Mouse (Mus musculus) testis, adult 2 months (tissue): ENCODE results near the gene Clasp1. TPM values are rescaled to one million over a fixed set of nuclear protein-coding genes. Genes with fewer than 3 reads are reported as not detected.

Source experiments
- H3K27ac ChIP-seq: fragments of 200-500 bp; 2 replicates; pipeline ENCODE4 v1.5.1; 2012; ENCODE audit warnings: low read depth, low read length; ENCODE audit not compliant: control insufficient read depth, insufficient read depth
- H3K27me3 ChIP-seq: fragments of 200-500 bp; 2 replicates; pipeline ENCODE4 v1.6.1; 2012; ENCODE audit warnings: mild to moderate bottlenecking, low read length, moderate library complexity; ENCODE audit not compliant: control insufficient read depth, insufficient read depth
- H3K36me3 ChIP-seq: fragments of 200-500 bp; 2 replicates; pipeline ENCODE4 v1.6.1; 2012; ENCODE audit warnings: mild to moderate bottlenecking, low read length; ENCODE audit not compliant: control insufficient read depth, insufficient read depth
- H3K4me1 ChIP-seq: fragments of 200-500 bp; 2 replicates; pipeline ENCODE4 v1.6.1; 2012; ENCODE audit warnings: low read length; ENCODE audit not compliant: control insufficient read depth, insufficient read depth
- H3K4me3 ChIP-seq: fragments of 200-500 bp; 2 replicates; pipeline ENCODE4 v1.5.1; 2012; ENCODE audit warnings: low read depth, mild to moderate bottlenecking, low read length, moderate library complexity, mixed read lengths; ENCODE audit not compliant: control insufficient read depth
- CTCF ChIP-seq: fragments of 200-500 bp; IDR thresholded peaks from 2 replicates; pipeline ENCODE4 v1.5.1; 2012; ENCODE audit warnings: low read depth, mild to moderate bottlenecking, inconsistent platforms, low read length, moderate library complexity; ENCODE audit not compliant: control insufficient read depth, insufficient read depth, insufficient replicate concordance
- POLR2A ChIP-seq: fragments of 200-500 bp; IDR thresholded peaks from 2 replicates; pipeline ENCODE4 v1.6.1; 2012; ENCODE audit warnings: low read depth, mild to moderate bottlenecking, inconsistent platforms, low read length, moderate library complexity; ENCODE audit not compliant: control insufficient read depth
- polyA plus RNA-seq: library from polyadenylated mRNA; depleted of rRNA; stranded (reverse); fragments of >200 nt; gene quantifications from 2 replicates; pipeline ENCODE4 v1.2.3, GENCODE M21; 2012

Gene Clasp1
- polyA plus RNA-seq, 1 experiment: 33.1 TPM

DNA sequence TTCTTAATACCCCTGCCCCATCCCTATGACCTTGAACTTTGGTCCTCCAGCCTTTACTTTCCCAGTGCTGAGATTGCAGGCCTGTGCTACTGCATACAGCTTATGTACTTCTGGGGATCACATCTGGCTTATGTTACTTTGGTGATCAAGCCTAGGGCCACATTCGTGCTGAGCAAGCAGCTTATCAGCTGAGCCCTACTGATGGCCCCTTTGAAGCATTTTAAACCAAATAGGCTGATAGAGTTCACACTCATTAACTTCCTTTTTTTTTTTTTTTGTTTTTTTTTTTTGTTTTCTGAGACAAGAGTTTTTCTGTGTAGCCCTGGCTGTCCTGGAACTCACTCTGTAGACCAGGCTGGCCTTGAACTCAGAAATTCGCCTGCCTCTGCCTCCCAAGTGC is 164.2 kb downstream of the Clasp1 start:
- no peak overlapping the region for H3K4me3 ChIP-seq
- H3K27ac ChIP-seq: no peak overlapping the region
- H3K27me3 ChIP-seq: no peaks in the 10 kb centered on the region
- H3K4me1 ChIP-seq: no peaks in the 10 kb centered on the region
- TF ChIP-seq POLR2A (no peak), CTCF (no peak)
- peaks cover 2% of the 10 kb centered on the region; the same call in 1 of the 2 replicates for H3K36me3 ChIP-seq

DNA sequence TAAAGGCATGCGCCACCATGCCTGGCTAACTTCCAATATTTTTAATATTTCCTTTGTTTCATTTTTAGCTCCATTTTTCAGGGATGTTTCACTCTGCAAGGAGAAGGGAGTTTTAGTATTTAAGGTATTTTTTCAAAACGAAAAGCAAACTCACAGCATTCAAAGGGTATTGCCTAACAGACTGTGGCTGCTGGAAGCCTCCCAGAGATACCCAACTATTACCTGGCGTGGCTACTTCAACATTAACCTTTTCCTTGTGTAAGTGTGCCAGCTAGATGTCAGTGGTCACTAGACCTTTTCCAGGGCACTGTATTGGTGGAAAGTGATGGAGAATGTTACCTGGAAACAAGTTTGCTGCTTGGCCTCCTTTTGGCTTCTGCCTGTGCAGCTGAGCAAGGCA is 164.6 kb downstream of the Clasp1 start:
- Histone ChIP-seq H3K27ac (no peak overlapping the region), H3K4me1 (no peaks in the 10 kb centered on the region), H3K4me3 (no peak overlapping the region), H3K36me3 (peaks cover 2% of the 10 kb centered on the region; the same call in 1 of the 2 replicates), H3K27me3 (no peaks in the 10 kb centered on the region)
- TF ChIP-seq POLR2A (no peak), CTCF (no peak)

DNA sequence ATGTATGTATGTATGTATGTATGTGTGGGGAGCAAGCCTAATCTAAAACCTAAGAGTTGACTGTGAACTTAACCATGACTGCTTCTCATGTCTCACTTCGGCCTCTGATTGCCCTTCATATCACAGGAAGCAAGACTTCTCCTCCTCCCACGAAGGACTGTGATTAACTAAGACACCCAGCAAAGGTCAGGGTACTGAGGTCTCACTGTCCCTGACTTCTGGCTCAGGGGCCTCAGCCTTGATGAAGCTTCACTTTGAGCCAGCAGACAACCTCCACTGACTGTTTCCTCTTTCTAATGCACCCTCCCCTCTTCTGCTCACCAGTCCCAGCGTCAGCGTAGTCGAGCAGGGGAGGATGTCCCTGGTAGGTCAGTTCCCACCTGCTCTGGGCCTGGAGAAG is 166.1 kb downstream of the Clasp1 start:
- no peak overlapping the region for H3K4me3 ChIP-seq
- H3K36me3 ChIP-seq: peaks cover 2% of the 10 kb centered on the region; the same call in 1 of the 2 replicates
- no peaks in the 10 kb centered on the region for H3K27me3 ChIP-seq
- no peaks in the 10 kb centered on the region for H3K4me1 ChIP-seq
- H3K27ac ChIP-seq: no peak overlapping the region
- TF ChIP-seq POLR2A: no peak
- TF ChIP-seq CTCF: no peak

GRCm38 (mm10) chr1:118559716-118560115 is 170.9 kb downstream of the Clasp1 start:
- Histone ChIP-seq H3K27ac (no peak overlapping the region), H3K27me3 (no peaks in the 10 kb centered on the region), H3K4me1 (no peaks in the 10 kb centered on the region), H3K36me3 (no peaks in the 10 kb centered on the region; the same call in none of the 2 replicates), H3K4me3 (no peak overlapping the region)
- no peak for TF ChIP-seq CTCF
- TF ChIP-seq POLR2A: no peak

- Histone ChIP-seq H3K27ac (no peak overlapping the region), H3K36me3 (no peaks in the 10 kb centered on the region; the same call in none of the 2 replicates), H3K4me3 (no peak overlapping the region), H3K27me3 (no peaks in the 10 kb centered on the region), H3K4me1 (no peaks in the 10 kb centered on the region)
- TF ChIP-seq CTCF (no peak), POLR2A (no peak)
These were observed 175.7 kb downstream of the Clasp1 start for GRCm38 (mm10) chr1:118564561-118564960.

- TF ChIP-seq POLR2A (no peak), CTCF (no peak)
- no peak overlapping the region for H3K4me3 ChIP-seq
- no peak overlapping the region for H3K27ac ChIP-seq
- no peaks in the 10 kb centered on the region for H3K27me3 ChIP-seq
- no peaks in the 10 kb centered on the region; the same call in none of the 2 replicates for H3K36me3 ChIP-seq
- H3K4me1 ChIP-seq: no peaks in the 10 kb centered on the region
These were observed 178.8 kb downstream of the Clasp1 start for GRCm38 (mm10) chr1:118567659-118568058.

GRCm38 (mm10) chr1:118580174-118580702 is 191.4 kb downstream of the Clasp1 start:
- no peaks in the 10 kb centered on the region for H3K4me1 ChIP-seq
- no peaks in the 10 kb centered on the region for H3K27me3 ChIP-seq
- no peak for TF ChIP-seq CTCF
- no peak for TF ChIP-seq POLR2A
- no peak overlapping the region for H3K4me3 ChIP-seq
- no peaks in the 10 kb centered on the region for H3K36me3 ChIP-seq
- H3K27ac ChIP-seq: no peak overlapping the region

DNA sequence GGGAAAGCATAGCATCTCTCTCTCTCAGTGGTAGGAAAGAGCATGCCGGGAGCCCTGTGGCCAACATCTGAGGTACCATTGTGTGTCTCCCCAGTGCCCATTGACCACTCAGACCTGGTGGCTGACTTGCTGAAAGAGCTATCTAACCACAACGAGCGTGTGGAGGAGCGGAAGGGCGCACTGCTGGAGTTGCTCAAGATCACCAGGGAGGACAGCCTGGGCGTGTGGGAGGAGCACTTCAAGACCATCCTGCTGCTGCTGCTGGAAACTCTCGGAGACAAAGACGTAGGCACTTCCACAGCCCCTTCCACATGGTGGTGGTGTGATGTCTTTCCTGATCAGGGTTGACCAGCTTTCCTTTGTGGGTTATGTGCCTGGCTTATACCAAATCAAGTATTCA is 192.3 kb downstream of the Clasp1 start:
- Histone ChIP-seq H3K27me3 (no peaks in the 10 kb centered on the region), H3K4me1 (no peaks in the 10 kb centered on the region), H3K36me3 (no peaks in the 10 kb centered on the region), H3K4me3 (no peak overlapping the region), H3K27ac (no peak overlapping the region)
- TF ChIP-seq POLR2A (no peak), CTCF (no peak)
